Mouse (Mus musculus) hindbrain, postnatal 0 days (tissue): Measurements from ENCODE around the gene Abcc5. TPM values are rescaled to one million over a fixed set of nuclear protein-coding genes. Genes with fewer than 3 reads are reported as not detected.

Experiments
- ATAC-seq: fragments of 200-750 bp; cut with Nextera tagmentation; 2 replicates; pipeline ENCODE4 v1.8.0; 2017; ENCODE audit warnings: mild to moderate bottlenecking, moderate TSS enrichment, moderate library complexity
- DNase-seq: peaks from one replicate; pipeline ENCODE4 v3.0.0-alpha.2; 2015; ENCODE audit warnings: low spot score
- H3K27ac ChIP-seq: fragments of 300-500 bp; sonication (generic); 2 replicates; pipeline ENCODE4 v1.5.1; 2014; ENCODE audit warnings: mild to moderate bottlenecking
- H3K27me3 ChIP-seq: fragments of 300-500 bp; sonication (generic); 2 replicates; pipeline ENCODE4 v1.6.1; 2014; ENCODE audit warnings: low read length, mixed read lengths; ENCODE audit not compliant: insufficient read depth
- H3K36me3 ChIP-seq: fragments of 300-500 bp; sonication (generic); 2 replicates; pipeline ENCODE4 v1.6.1; 2014; ENCODE audit warnings: low read length, mixed read lengths; ENCODE audit not compliant: insufficient read depth
- H3K4me1 ChIP-seq: fragments of 300-500 bp; sonication (generic); 2 replicates; pipeline ENCODE4 v1.6.1; 2014; ENCODE audit warnings: antibody characterized with exemption, low read length, mixed read lengths; ENCODE audit not compliant: insufficient read depth
- H3K4me2 ChIP-seq: fragments of 300-500 bp; sonication (generic); 2 replicates; pipeline ENCODE4 v1.6.1; 2014; ENCODE audit warnings: low read depth, mild to moderate bottlenecking, low read length, moderate library complexity, mixed read lengths
- H3K4me3 ChIP-seq: fragments of 300-500 bp; sonication (generic); 2 replicates; pipeline ENCODE4 v1.5.1; 2014; ENCODE audit warnings: low read length
- H3K9ac ChIP-seq: fragments of 300-500 bp; sonication (generic); replicated peaks from 2 replicates; pipeline ENCODE4 v1.6.1; 2014; ENCODE audit warnings: mild to moderate bottlenecking, low read length, moderate library complexity, mixed read lengths
- H3K9me3 ChIP-seq: fragments of 300-500 bp; sonication (generic); 2 replicates; pipeline ENCODE4 v1.6.1; 2016; ENCODE audit warnings: low read length, mixed read lengths
- CTCF ChIP-seq: IDR thresholded peaks from 2 replicates; pipeline ENCODE4 v1.5.1; 2016; ENCODE audit warnings: antibody characterized with exemption, control low read depth, low read depth
- WGBS: fragments of 180-500 bp; shearing (Covaris S2); extraction: QIAGEN DNeasy Blood & Tissue Kit; methylation state at CpG from one replicate; pipeline ENCODE4 v1.1.7; 2014; 5-methylcytosine and 5-hydroxymethylcytosine counted together
- polyA plus RNA-seq: library from polyadenylated mRNA; unstranded; fragments of >200 nt; fragmentation: Nextera tagmentation; extraction: Ambion mirVana; gene quantifications from 2 replicates; pipeline ENCODE4 v1.2.1, GENCODE M21; 2015
- total RNA-seq: library from RNA; depleted of rRNA; stranded (reverse); fragments of >200 nt; gene quantifications from 2 replicates; pipeline ENCODE4 v1.2.3, GENCODE M21; 2014

Gene Abcc5
- total and polyA plus RNA-seq, 2 experiments from 2014 or later = 80.1 to 81.0 TPM

- H3K27me3 ChIP-seq = no peaks in the 10 kb centered on the region
- H3K9ac ChIP-seq = peak overlapping the region; percentile 81
- ATAC-seq = no peak
- no peak for DNase-seq
- peaks cover 14% of the 10 kb centered on the region for H3K4me1 ChIP-seq
- WGBS = 49% methylated on average over 10 of the region's 10 CpGs
- TF ChIP-seq CTCF = no peak
- no peaks in the 10 kb centered on the region for H3K9me3 ChIP-seq
- 0 out of 2 replicates have a peak overlapping the region, but pooled peaks have one; percentile 92 for H3K27ac ChIP-seq
- H3K36me3 ChIP-seq = peaks cover 5% of the 10 kb centered on the region; the same call in 1 of the 2 replicates
- peak overlapping the region; percentile 74 for H3K4me3 ChIP-seq
- H3K4me2 ChIP-seq = peak overlapping the region; percentile 86
Measured at GRCm38 (mm10) chr16:20424719-20425650, 1.2 kb downstream of the Abcc5 start.

GRCm38 (mm10) chr16:20424226-20424663 is 1.9 kb downstream of the Abcc5 start:
- H3K9me3 ChIP-seq = no peaks in the 10 kb centered on the region
- peak overlapping the region; percentile 86; the same call in 1 of the 2 replicates for H3K4me2 ChIP-seq
- H3K27ac ChIP-seq = no peak overlapping the region
- ATAC-seq = no peak
- H3K4me1 ChIP-seq = peaks cover 14% of the 10 kb centered on the region
- H3K4me3 ChIP-seq = no peak overlapping the region
- WGBS = 83% methylated on average over 7 of the region's 7 CpGs
- peaks cover 5% of the 10 kb centered on the region; the same call in 1 of the 2 replicates for H3K36me3 ChIP-seq
- no peak overlapping the region for H3K9ac ChIP-seq
- TF ChIP-seq CTCF = no peak
- DNase-seq = no peak
- no peaks in the 10 kb centered on the region for H3K27me3 ChIP-seq

GRCm38 (mm10) chr16:20422938-20423730 is 3.1 kb downstream of the Abcc5 start:
- no peak for TF ChIP-seq CTCF
- Histone ChIP-seq H3K9ac (no peak overlapping the region), H3K9me3 (no peaks in the 10 kb centered on the region), H3K27me3 (no peaks in the 10 kb centered on the region), H3K4me3 (no peak overlapping the region), H3K4me2 (no peak overlapping the region), H3K36me3 (peaks cover 8% of the 10 kb centered on the region), H3K4me1 (peaks cover 14% of the 10 kb centered on the region), H3K27ac (no peak overlapping the region)
- ATAC-seq (no peak), DNase-seq (no peak)
- 89% methylated on average over 6 of the region's 6 CpGs for WGBS

- ATAC-seq (no peak), DNase-seq (no peak)
- H3K9me3 ChIP-seq = no peaks in the 10 kb centered on the region
- peaks cover 10% of the 10 kb centered on the region for H3K36me3 ChIP-seq
- H3K9ac ChIP-seq = no peak overlapping the region
- no peaks in the 10 kb centered on the region for H3K4me1 ChIP-seq
- no peaks in the 10 kb centered on the region for H3K27me3 ChIP-seq
- H3K27ac ChIP-seq = no peak overlapping the region
- no peak for TF ChIP-seq CTCF
- H3K4me2 ChIP-seq = no peak overlapping the region
- H3K4me3 ChIP-seq = no peak overlapping the region
- WGBS = 90% methylated on average over 2 of the region's 2 CpGs
Measured at GRCm38 (mm10) chr16:20418054-20418453, 8.1 kb downstream of the Abcc5 start.

GRCm38 (mm10) chr16:20416262-20416661 is 9.9 kb downstream of the Abcc5 start:
- H3K9me3 ChIP-seq = no peaks in the 10 kb centered on the region
- 97% methylated on average over 2 of the region's 2 CpGs for WGBS
- peaks cover 10% of the 10 kb centered on the region for H3K36me3 ChIP-seq
- H3K4me3 ChIP-seq = no peak overlapping the region
- no peak overlapping the region for H3K4me2 ChIP-seq
- no peak for ATAC-seq
- TF ChIP-seq CTCF = no peak
- no peak overlapping the region for H3K27ac ChIP-seq
- no peaks in the 10 kb centered on the region for H3K4me1 ChIP-seq
- no peak for DNase-seq
- H3K9ac ChIP-seq = no peak overlapping the region
- no peaks in the 10 kb centered on the region for H3K27me3 ChIP-seq

- TF ChIP-seq CTCF = no peak
Measured at GRCm38 (mm10) chr16:20415804-20416203, 10.4 kb downstream of the Abcc5 start.

More at GRCm38 (mm10) chr16:20415804-20416203, 10.4 kb downstream of the Abcc5 start:
- Histone ChIP-seq H3K4me1 (no peaks in the 10 kb centered on the region), H3K36me3 (peaks cover 10% of the 10 kb centered on the region), H3K9me3 (no peaks in the 10 kb centered on the region), H3K27me3 (no peaks in the 10 kb centered on the region), H3K4me3 (no peak overlapping the region), H3K9ac (no peak overlapping the region), H3K27ac (no peak overlapping the region), H3K4me2 (no peak overlapping the region)
- 90% methylated on average over 6 of the region's 6 CpGs for WGBS
- no peak for DNase-seq
- ATAC-seq = no peak
